8 mouse cellular contexts compared by ENCODE assay signal in the genomic region with DNA sequence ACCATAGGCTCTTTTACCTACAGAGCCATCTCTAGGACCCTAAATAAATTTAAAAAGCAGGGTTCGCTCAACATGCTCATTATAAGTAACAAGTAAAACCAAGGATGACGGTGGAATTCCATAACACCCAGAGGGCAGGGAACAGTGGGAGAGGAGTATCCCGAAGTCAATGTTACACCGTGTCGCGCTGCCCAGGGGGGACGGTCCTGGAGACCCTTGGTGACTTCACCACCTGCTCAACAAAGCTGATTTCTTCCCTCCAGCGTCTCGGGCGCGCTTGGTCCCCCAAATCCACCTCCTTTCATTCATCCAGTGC. TPM values are rescaled to one million over a fixed set of nuclear protein-coding genes. Genes with fewer than 3 reads are reported as not detected.
DNase-seq lines count a peak whose midpoint lies in the region; ATAC-seq and TF ChIP-seq lines count a peak whose summit lies in the region.

No protein-coding gene starts in this region.

- 5% methylated on average over 11 of the region's 11 CpGs for WGBS in intestine, postnatal 0 days
- 5% methylated on average over 11 of the region's 11 CpGs for WGBS in neural tube, embryonic 13.5 days

- no peak for TF ChIP-seq CTCF in left cerebral cortex, adult 2 months (IDR thresholded peaks at IDR 0.05)
- TF ChIP-seq CTCF in embryonic fibroblast, embryonic 13.5 days (IDR thresholded peaks at IDR 0.05; ENCODE audit: borderline replicate concordance, insufficient read depth, low read length), result no peak
- TF ChIP-seq CTCF in intestine, postnatal 0 days (IDR thresholded peaks at IDR 0.05; ENCODE audit: low read depth), result no peak

- no peak for TF ChIP-seq POLR2A in embryonic fibroblast, embryonic 13.5 days (IDR thresholded peaks at IDR 0.05; ENCODE audit: low read depth, low read length)

- H3K36me3 ChIP-seq in intestine, postnatal 0 days (ENCODE audit: control insufficient read depth, insufficient read depth), result no peaks in the 10 kb centered on the region; the same call in 1 of the 2 replicates
- H3K36me3 ChIP-seq in neural tube, embryonic 13.5 days, result no peaks in the 10 kb centered on the region

- peak overlapping the region; percentile 92 for H3K27ac ChIP-seq in left cerebral cortex, adult 2 months
- no peak overlapping the region for H3K27ac ChIP-seq in embryonic fibroblast, embryonic 13.5 days (ENCODE audit: insufficient read depth, low read length)
- no peak overlapping the region for H3K27ac ChIP-seq in intestine, postnatal 0 days (ENCODE audit: low read depth, low read length)
- H3K27ac ChIP-seq in neural tube, embryonic 13.5 days (replicated peaks), result peak overlapping the region; percentile 85

- no peak for DNase-seq in left cerebral cortex, adult 2 months (ENCODE audit: extremely low spot score in 1 of 2, low spot score in 2 of 2)
- DNase-seq in left cerebral cortex, adult 11 months (ENCODE audit: low spot score), result no peak
- no peak for DNase-seq in layer of hippocampus, adult 9-10 months (ENCODE audit: low spot score)
- DNase-seq in kidney, postnatal 10 days, result no peak
- no peak for DNase-seq in B cell, adult 2 months

- intact Hi-C loops in left cerebral cortex, adult 2 months (cut with DNase I), result no loop called here

- ATAC-seq in intestine, postnatal 0 days, result no peak; the same call in 1 of the 2 replicates
- peak; percentile 72 for ATAC-seq in neural tube, embryonic 13.5 days (ENCODE audit: low read depth)

- H3K4me2 ChIP-seq in intestine, postnatal 0 days (replicated peaks; ENCODE audit: low read depth), result peak overlapping the region; percentile 95
- H3K4me2 ChIP-seq in neural tube, embryonic 13.5 days, result peak overlapping the region; percentile 66

- peak overlapping the region; percentile 66 for H3K9ac ChIP-seq in intestine, postnatal 0 days (ENCODE audit: low read depth, low read length)
- peak overlapping the region; percentile 87 for H3K9ac ChIP-seq in neural tube, embryonic 13.5 days

- H3K4me1 ChIP-seq in embryonic fibroblast, embryonic 13.5 days (ENCODE audit: control insufficient read depth, insufficient read depth, low read length), result no peaks in the 10 kb centered on the region
- H3K4me1 ChIP-seq in intestine, postnatal 0 days (replicated peaks; ENCODE audit: control insufficient read depth, insufficient read depth, low read length), result no peaks in the 10 kb centered on the region
- H3K4me1 ChIP-seq in neural tube, embryonic 13.5 days (replicated peaks), result peaks cover under 1% of the 10 kb centered on the region; the same call in 1 of the 2 replicates

- peaks cover 14% of the 10 kb centered on the region; the same call in 1 of the 2 replicates for H3K27me3 ChIP-seq in intestine, postnatal 0 days (replicated peaks; ENCODE audit: control insufficient read depth, insufficient read depth, low read length)
- peaks cover 12% of the 10 kb centered on the region for H3K27me3 ChIP-seq in neural tube, embryonic 13.5 days

- H3K9me3 ChIP-seq in intestine, postnatal 0 days (ENCODE audit: control insufficient read depth), result no peaks in the 10 kb centered on the region
- H3K9me3 ChIP-seq in neural tube, embryonic 13.5 days, result no peaks in the 10 kb centered on the region

- peak overlapping the region; percentile 61 for H3K4me3 ChIP-seq in left cerebral cortex, adult 2 months
- peak overlapping the region; percentile 16 for H3K4me3 ChIP-seq in embryonic fibroblast, embryonic 13.5 days (ENCODE audit: insufficient read depth, low read length)
- peak overlapping the region; percentile 60 for H3K4me3 ChIP-seq in intestine, postnatal 0 days (ENCODE audit: low read depth, low read length)
- peak overlapping the region; percentile 63 for H3K4me3 ChIP-seq in neural tube, embryonic 13.5 days

RNA-seq across cellular contexts. Expression of a gene that starts 43.2 kb away (rescaled TPM):
- total RNA-seq in left cerebral cortex, adult 2 months (2021), result 10 to 100 TPM; 30.0 to 33.3 TPM
- polyA plus RNA-seq in embryonic fibroblast, embryonic 13.5 days (2011; ENCODE audit: insufficient read length, low read depth, missing spikeins), result 55.7 and 66.8 TPM in 2 replicates
- polyA plus RNA-seq in intestine, postnatal 0 days (2015; fragmentation: Nextera tagmentation; extraction: Ambion mirVana), result 146 and 148 TPM in 2 replicates
- 133 and 138 TPM in 2 replicates for polyA plus RNA-seq in neural tube, embryonic 13.5 days (2015; fragmentation: Nextera tagmentation; extraction: Ambion mirVana)

Comparison
In these comparisons a context has a peak if more than half of its experiments do, and no peak if none do; other contexts are left out.
1. H3K27ac ChIP-seq: peak in left cerebral cortex, adult 2 months (single experiment) and neural tube, embryonic 13.5 days (single experiment); none in embryonic fibroblast, embryonic 13.5 days (single experiment) and intestine, postnatal 0 days (single experiment).
2. Peak in every context shown above with its lines, with median percentiles within 50 percentile points of each other: H3K4me3 ChIP-seq.